26 mouse cellular contexts compared by ENCODE assay signal in the genomic region with DNA sequence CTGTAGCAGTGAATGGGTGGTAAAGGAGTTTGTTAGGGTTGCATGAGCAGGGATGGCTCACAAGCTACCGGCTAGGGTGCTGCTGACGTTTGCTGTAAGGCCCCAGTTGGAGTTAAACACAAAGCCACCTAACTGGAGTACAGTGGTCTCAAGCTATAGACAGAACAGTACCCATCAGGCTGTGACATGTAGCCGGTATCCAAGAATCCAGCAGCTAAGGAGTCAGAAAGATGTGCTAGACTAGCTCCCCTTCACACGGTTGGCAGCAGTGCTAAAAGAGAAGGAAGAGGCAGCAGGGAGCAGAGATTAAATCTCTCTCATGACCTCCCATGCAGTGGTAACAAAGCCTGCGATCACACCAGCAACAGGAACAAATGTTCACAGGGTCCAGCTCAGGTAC.
"Had no signal": no experiment of that assay in that cellular context is flagged by ENCODE, and none has a peak within 500 bp of the region (broad histone marks: within the 10 kb centered on the region; RNA-seq: fewer than 3 reads in every experiment).

No protein-coding gene starts in this region.

- H3K4me3 ChIP-seq: heart, adult 2 months; heart, embryonic 10.5 days; heart, embryonic 13.5 days; heart, embryonic 15.5 days; hindbrain, embryonic 10.5 days; hindbrain, embryonic 12.5 days; intestine, embryonic 15.5 days; layer of hippocampus, adult 2 months; left cerebral cortex, adult 2 months; limb, embryonic 13.5 days; limb, embryonic 15.5 days; liver, embryonic 12.5 days had no signal

- H3K4me2 ChIP-seq: heart, embryonic 13.5 days; heart, embryonic 15.5 days; hindbrain, embryonic 12.5 days; hindbrain, embryonic 14.5 days; intestine, embryonic 15.5 days; limb, embryonic 13.5 days; limb, embryonic 15.5 days; liver, embryonic 12.5 days had no signal

- H3K36me3 ChIP-seq: heart, embryonic 10.5 days; heart, embryonic 15.5 days; hindbrain, embryonic 10.5 days; hindbrain, embryonic 12.5 days; intestine, embryonic 15.5 days; limb, embryonic 13.5 days; limb, embryonic 15.5 days; liver, embryonic 12.5 days had no signal

- H3K27me3 ChIP-seq: heart, embryonic 13.5 days; heart, embryonic 15.5 days; hindbrain, embryonic 12.5 days; intestine, embryonic 15.5 days; limb, embryonic 13.5 days; limb, embryonic 15.5 days; liver, embryonic 12.5 days had no signal

- ATAC-seq: forebrain, embryonic 16.5 days; hindbrain, embryonic 16.5 days; inflammation-experienced regulatory T-cells, adult 6 months; intestine, embryonic 15.5 days; intestine, postnatal 0 days; liver, embryonic 12.5 days had no signal

- H3K27ac ChIP-seq: heart, adult 2 months; heart, embryonic 10.5 days; heart, embryonic 13.5 days; heart, embryonic 15.5 days; hindbrain, embryonic 10.5 days; hindbrain, embryonic 12.5 days; hindbrain, embryonic 14.5 days; intestine, embryonic 15.5 days; layer of hippocampus, adult 2 months; left cerebral cortex, adult 2 months; limb, embryonic 13.5 days; limb, embryonic 15.5 days; liver, embryonic 12.5 days had no signal

- H3K9me3 ChIP-seq: heart, embryonic 10.5 days; heart, embryonic 13.5 days; heart, embryonic 15.5 days; hindbrain, embryonic 10.5 days; hindbrain, embryonic 12.5 days; intestine, embryonic 15.5 days; limb, embryonic 13.5 days; limb, embryonic 15.5 days; liver, embryonic 12.5 days had no signal

- H3K9ac ChIP-seq: heart, embryonic 13.5 days; heart, embryonic 15.5 days; hindbrain, embryonic 12.5 days; hindbrain, embryonic 14.5 days; intestine, embryonic 15.5 days; limb, embryonic 13.5 days; limb, embryonic 15.5 days; liver, embryonic 12.5 days had no signal

- DNase-seq: gastrocnemius, postnatal 14 days; heart, adult 2 months; heart, postnatal 14 days; heart, postnatal 4 days; kidney, adult 18-20 months; kidney, adult 8-10 months; kidney, postnatal 10 days; kidney, postnatal 25 days; kidney, postnatal 4 days; left cerebral cortex, postnatal 4 days had no signal
